Mouse (Mus musculus) cerebellum, adult 9-11 months (tissue): Measurements from ENCODE around the gene Kcnc3.

ENCODE experiments used
- DNase-seq: peaks from one replicate; pipeline ENCODE4 v3.0.0; 2022

Gene Kcnc3

DNA sequence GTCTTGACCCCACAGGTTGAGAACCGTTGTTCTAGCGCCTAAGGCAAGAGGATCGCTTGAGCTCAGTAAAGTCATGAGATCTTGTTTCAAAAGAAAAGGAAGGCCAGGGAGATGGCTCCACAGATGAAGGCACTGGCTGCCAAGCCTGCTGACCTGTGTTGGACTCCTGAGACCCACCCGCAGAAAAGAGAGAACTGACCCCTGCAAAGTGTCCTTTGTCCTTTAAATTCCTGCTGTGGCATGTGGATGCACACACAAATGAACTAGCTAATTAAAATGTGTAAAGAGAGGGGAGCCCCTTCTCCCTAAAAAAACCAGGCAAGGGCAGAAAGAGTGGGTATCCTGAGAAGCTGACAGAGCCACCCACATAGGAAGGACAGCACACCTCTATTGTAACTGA, 18.7 kb upstream of the Kcnc3 start:
- no peak for DNase-seq

DNA sequence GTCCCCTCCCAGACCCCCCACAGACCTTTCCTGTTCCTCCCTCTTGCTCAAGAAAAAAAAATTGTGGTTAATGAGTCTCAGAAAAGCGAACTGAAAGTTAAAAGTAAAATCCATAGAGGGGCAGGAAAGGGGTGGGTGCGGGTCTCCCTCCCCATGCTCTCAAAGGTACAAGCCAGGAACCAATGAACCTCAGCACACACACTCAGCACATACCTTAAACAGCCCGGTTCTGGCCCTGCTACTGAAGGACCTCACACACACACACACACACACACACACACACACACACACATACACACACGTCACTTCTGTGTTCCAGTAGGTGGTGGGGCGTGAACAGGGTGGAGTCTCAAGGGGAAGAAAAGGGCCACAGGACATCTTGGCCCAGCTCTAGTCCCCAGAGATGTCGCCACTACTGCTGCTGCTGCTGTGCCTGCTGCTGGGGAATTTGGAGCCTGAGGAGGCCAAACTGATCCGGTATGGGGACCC, 18.2 kb upstream of the Kcnc3 start, which contains the start of gene Napsa:
Gene Napsa, plus strand, starts transcription at position 168 of the 489 bp plus-strand sequence.
- DNase-seq: no peak

DNA sequence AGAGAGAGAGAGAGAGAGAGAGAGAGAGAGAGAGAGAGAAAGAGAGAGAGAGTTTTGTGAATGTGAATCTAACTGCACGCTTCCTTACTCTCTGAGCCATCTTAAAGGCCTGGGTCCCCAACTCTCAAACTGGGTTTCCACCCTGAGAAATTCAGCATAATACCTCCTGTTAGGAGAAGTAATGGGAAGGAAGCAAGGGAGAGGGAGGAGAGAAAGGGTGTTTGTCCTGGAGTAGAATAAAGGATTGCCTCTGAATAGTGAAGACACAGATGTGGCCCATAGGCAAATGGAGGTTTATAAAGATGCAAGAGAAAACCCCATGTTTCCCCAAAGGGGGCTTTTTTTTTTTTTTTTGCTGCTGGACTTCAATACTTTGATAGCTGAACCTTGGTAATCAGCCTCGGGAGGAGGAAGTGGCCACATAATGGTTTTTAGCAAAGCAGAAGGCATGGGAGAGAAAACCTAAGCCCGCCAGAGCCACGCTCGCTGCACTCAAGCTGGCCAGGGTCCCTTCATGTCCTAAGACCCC, 17.4 kb upstream of the Kcnc3 start:
- no peak for DNase-seq

DNA sequence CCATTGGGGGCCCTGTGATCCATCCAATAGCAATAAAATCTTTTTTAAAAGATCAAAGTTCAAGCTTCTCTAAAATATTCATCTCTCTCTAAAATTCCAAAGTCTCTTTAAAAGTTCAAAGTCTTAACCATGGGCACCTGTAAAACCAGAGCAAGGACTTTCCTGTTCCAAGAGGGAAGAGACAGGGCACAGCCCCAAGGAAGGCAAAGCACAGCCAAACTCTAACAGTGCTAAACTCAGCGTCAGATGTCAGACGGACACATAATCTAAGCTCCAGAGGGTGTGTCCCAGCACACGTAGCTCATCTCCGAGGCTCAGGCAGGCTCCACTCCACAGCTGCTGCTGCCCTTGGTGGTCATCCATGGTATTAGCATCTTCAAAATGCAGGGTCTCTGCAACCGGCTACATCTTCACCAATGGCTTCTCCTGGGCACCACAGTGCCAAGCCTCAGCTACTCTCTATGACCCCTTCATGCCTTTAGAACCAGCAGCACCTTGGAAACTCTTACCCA, 14.1 kb upstream of the Kcnc3 start:
- no peak for DNase-seq

DNA sequence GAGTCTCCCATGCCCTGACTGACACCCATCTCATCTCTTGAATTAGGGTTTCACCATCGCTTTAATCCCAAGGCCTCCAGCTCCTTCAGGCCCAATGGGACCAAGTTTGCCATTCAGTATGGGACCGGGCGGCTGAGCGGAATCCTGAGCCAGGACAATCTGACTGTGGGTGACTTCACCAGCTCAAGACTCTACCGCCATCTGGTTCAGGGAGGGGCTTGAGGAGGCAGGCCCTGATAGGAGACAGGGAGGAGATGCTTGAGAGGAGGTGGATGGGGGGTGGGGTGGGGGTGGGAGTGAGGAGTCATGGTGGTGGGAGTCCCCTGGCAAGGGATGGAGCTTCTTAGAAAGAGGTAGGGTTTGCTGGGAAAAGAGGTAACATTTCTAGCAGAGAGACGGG, 8.8 kb upstream of the Kcnc3 start:
- DNase-seq: no peak

DNA sequence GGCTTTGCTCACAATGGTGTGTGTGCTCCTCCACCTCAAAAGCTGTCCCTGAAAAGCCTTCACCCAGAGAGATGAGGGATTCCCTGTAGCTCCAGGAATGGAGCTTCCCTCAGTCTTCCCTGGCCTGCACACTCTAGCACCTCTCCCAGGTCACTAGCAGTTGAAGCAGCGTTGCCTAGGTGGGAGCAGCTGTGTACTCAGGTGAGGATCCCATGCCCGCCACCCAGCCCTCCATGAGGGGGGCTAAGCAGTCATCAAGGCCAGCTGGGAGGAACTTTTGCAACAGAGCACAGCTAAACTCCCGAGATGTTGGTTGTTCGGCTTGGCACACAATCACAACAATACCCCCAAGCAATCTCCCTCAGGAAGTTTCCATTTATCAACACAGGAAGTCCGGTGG, 7.8 kb upstream of the Kcnc3 start:
- no peak for DNase-seq

DNA sequence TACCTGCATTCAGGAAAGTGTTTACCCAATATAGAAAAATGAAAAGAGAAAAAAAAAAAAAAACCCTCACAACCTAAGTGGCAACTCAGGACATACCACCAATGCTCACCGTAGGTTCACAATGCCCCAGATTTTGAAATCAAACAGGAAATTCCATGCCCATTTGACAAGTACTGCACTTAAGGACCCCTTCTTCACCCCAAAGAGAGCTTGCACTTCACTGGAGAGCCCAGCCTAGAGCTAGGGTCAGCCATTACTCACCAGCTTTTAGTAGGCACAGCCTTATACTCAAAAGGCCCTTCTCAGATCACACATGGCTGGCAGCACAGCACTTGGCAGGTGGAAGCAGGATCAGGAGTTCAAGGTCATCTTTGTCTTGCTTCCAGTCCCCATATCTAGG, 7.3 kb upstream of the Kcnc3 start:
- DNase-seq: no peak

DNA sequence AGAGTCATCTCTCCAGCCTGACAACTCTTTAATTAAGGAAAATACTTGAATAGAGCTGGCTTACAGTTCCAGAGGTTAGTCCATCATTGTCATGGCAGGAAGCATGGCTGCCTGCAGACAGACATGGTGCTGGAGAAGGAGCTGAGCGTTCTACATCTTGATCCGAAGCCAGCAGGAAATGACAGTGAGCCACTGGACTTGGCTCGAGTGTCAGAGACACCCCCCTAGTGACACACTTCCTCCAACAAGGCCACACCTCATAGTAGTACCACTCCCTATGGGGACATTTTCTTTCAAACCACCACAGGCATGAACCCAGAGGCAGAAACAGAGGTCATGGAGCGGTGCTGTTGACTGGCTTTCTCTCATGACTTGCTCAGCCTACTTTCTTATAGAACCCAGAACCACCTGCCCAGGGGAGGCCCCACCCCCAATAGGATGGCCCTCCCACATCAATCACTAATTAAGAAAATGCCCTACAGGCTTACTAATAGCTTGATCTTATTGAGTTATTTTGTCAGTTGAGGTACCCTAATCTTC, 6.1 kb upstream of the Kcnc3 start:
- peak; percentile 53 for DNase-seq

DNA sequence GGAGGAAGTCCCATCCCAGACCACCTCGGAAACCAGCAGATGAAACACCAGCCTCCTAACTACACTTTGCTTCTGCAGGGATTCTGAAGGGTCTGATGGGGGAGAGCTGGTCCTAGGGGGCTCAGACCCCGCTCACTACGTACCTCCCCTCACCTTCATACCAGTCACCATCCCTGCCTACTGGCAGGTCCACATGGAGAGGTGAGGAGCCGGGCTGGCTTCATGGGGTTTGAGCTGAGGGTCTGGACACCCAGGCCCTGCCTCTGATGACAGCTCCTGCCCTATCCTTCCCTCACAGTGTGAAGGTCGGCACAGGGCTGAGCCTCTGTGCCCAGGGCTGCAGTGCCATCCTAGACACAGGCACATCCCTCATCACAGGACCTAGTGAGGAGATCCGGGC, 5.5 kb upstream of the Kcnc3 start:
- peak; percentile 53 for DNase-seq

DNA sequence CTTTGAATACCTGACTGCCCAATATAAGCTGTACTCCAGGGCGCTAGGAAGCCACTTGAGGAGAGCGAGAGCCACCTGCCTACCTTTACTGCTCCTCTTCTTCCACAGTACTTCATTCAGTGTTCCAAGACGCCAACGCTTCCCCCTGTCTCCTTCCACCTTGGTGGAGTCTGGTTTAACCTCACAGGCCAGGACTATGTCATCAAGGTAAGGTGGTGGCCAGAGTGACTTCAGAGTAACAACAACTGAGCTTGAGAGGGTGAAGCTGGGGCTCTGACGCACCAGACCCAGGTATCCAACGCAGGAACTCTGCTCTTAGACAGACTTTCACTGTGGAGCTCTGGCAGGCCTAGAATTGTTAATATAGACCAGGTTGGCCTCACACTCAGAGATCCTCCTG, 4.9 kb upstream of the Kcnc3 start:
- DNase-seq: peak; percentile 51

DNA sequence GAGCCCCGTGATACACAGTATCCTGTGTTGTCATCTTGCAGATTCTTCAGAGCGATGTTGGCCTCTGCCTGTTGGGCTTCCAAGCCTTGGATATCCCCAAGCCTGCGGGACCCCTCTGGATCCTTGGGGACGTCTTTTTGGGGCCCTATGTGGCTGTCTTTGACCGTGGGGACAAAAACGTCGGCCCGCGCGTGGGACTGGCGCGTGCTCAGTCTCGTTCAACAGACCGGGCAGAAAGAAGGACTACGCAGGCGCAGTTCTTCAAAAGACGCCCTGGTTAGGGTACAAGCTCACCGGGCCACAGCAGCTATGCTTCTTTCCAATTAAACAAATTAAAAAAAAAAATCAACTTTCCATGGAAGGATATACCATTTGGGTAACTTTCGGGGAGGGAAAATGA, 3.9 kb upstream of the Kcnc3 start:
- DNase-seq: peak; percentile 89

DNA sequence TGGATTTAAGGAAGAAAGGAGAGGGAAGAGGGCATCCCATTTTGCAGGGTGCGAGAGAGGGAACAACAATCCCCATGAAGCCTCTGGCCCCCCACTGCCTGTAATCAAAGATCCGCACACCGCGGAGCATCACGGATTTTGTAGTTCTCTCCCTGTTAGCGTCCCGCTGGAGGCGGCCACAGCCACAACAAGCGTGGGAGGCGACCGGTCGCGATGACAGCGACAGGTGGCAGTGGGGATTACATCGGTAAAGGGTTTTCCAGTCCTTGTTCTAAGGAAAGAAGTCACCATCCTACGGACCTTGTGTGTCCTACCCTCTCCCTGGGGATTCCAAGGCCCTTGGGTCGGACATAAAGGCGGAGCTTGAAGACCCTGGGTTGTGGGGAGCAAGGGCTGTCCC, 3.5 kb upstream of the Kcnc3 start:
- peak; percentile 92 for DNase-seq

DNA sequence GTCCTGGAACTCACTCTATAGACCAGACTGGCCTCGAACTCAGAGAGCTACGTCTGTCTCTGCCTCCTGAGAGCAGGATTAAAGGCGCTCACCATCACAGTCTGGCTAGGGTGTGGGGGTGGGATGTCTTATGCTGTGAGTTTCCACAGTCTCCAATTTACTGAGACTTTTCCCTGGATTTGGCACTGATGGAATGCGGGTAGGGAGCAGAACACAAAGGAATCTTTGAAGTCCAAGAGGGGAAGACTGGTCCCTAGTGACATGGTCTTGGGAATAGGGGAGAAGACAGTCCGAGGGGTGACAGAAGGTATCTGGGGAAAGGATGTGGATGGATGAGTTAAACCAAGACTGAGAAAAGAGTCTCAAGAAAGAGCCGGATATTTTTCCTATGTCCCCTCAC, 2.8 kb upstream of the Kcnc3 start:
- DNase-seq: peak; percentile 60

DNA sequence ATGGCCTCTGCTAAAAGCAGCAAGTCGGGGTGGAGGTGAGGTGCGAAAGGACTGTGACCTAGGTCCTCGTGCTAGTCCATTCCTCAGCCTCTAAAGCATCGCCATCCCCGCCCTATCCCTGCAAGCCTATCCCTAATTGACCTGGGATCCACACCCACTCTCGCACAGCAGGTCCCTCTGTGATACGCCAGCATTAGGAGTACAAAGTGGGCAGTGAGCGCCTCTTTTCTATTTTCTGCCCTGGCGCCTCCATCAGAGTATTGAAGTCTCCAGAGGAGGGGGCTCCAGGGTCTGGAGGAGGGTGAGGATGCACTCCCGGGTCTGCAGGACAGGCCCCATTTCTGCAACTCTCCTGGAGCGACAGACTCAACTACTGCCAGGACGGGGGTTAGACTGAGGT, 2.1 kb upstream of the Kcnc3 start:
- peak; percentile 79 for DNase-seq

DNA sequence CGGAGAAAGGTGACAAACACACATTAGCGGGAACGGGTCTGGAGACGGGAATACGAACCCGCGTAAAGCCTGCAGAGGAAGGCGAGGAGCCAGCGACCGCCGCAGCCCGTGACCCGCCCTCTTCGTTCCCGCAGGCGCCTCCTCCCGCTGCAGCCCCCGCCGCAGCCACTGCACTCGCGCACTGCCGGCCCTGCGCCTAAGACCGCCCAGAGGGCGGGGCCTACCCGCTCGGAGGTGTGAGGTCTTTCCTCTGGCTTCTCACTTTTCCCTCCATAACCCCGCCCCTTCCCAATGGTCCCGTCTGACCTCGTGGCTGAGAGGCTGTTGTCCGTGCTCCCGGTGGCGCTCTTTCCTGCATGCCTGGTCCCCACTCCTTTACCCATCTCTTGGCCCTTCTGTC, 1.3 kb upstream of the Kcnc3 start:
- DNase-seq: peak; percentile 99

DNA sequence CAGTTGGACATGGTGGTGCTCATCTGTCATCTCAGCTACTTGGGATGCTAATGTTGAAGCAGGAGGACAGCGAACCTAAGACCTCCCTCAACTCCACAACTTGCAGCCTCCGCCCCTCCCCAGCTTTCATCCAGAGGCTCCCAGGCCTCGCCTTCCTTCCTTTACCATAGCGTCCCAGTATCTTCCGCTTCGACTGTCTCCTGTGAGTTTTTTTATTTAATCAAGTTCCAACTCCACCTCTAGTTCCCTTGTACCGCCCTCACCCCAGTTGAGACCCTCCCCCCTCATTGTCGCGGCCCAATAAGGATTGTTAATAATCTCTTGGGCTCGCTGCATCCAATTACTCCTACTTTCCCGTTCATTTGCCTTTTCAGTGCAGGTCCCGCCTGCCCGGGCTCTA, 518 bp upstream of the Kcnc3 start:
- peak; percentile 82 for DNase-seq

DNA sequence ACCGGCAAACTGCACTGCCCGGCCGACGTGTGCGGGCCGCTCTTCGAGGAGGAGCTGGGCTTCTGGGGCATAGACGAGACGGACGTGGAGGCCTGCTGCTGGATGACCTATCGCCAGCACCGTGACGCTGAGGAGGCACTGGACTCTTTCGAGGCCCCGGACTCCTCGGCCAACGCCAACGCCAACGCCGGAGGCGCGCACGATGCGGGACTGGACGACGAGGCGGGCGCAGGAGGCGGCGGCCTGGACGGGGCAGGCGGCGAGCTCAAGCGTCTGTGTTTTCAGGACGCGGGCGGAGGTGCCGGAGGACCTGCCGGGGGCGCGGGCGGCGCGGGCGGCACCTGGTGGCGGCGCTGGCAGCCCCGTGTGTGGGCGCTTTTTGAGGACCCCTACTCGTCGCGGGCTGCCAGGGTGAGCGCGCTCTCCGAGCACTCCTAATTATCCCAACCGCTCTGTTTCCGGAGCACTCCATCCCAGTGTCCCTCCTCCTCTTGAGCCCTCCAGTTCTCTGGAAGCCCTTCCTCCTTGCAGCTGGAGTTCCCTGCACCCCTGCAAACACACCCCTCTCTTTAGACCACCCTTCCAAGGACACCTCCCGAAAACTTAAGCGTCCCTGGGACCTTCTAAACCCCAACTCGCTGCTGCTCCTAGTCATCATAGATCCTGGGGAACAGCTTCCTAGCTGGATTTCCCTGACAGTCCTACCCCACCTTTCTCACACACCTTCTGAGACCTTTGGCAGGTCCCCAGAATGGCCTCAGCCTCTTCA, 1.1 kb downstream of the Kcnc3 start:
- peak; percentile 81 for DNase-seq

DNA sequence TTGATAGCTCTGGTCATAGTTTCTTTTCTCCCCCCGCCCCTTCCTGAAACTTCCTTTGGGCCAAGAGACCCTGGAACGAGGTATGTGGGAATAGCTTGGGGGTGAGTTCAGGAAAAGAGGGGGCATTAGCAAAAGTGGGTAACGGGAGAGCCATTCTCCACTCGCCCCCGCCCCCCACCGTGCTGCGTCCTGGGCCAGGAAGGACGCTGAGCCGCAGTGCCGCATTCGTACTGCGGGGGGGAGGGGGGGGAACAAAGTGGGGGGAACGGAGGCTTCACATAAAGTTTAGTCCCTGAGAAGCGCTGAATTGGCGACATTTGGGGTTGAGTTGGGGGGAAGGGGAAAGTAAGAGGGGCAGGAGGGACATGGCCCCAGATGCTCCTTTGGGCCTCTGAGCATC, 2.6 kb downstream of the Kcnc3 start:
- DNase-seq: peak; percentile 76

DNA sequence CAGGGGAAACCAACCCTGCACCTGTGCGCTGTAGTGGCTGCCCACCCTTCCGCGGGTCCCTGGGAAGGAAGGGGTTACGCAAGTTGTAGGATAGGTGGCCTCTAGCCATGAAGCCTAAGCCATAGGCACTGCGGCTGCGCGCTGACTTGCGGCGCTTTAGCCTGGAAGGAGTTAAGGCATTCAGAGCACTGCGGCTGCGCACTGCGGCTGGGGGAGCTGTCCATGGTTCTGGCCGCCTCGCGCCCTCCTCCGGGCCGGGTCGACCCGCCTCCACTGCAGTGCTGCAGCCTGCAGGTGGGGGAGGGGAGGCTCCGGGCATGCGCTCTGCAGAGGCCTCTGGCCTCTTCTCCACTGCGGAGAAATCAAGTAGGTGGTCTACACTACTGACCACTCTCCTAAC, 3.3 kb downstream of the Kcnc3 start:
- DNase-seq: peak; percentile 98

DNA sequence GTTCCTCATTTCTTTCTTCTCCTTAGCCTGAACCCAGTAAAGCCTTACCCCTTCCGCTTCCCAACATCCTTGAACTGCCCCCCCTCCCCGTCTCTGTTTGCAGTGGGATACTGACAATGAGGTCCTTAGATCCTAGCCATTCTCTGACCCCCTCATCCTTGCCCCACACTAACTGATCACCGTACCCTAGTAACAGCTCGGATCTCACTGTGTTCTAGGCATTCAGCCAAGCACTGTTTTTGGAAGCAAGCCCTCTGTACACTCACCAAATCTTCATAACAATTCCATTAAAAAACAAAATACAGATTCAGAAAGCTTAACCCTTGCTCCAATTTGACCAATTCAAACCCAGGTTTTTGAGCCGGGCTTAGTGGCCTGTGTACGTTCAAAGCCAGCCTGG, 3.8 kb downstream of the Kcnc3 start:
- DNase-seq: peak; percentile 90

DNA sequence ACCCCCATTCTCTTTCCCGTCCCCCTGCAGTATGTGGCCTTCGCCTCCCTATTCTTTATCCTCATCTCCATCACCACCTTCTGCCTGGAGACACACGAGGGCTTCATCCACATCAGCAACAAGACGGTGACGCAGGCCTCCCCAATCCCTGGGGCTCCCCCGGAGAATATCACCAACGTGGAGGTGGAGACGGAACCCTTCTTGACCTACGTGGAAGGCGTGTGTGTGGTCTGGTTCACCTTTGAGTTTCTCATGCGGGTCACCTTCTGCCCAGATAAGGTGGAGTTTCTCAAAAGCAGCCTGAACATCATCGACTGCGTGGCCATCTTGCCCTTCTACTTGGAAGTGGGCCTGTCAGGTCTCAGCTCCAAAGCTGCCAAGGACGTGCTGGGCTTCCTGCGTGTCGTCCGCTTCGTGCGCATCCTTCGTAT, 4.7 kb downstream of the Kcnc3 start:
- peak; percentile 66 for DNase-seq

DNA sequence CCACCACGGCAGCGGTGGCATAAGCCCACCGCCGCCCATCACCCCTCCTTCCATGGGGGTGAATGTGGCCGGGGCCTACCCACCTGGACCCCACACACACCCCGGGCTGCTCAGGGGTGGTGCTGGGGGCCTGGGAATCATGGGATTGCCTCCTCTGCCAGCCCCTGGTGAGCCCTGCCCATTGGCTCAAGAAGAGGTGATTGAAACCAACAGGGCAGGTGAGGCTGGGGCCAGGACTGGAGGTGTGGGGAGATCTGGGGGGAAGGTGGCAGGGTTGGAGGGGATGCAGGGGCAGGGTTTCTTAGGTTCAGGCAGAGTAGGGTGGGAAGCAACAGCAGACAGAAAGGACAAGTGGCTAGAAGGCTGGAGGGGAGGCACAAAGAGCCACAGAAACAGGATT, 5.6 kb downstream of the Kcnc3 start:
- peak; percentile 64 for DNase-seq

DNA sequence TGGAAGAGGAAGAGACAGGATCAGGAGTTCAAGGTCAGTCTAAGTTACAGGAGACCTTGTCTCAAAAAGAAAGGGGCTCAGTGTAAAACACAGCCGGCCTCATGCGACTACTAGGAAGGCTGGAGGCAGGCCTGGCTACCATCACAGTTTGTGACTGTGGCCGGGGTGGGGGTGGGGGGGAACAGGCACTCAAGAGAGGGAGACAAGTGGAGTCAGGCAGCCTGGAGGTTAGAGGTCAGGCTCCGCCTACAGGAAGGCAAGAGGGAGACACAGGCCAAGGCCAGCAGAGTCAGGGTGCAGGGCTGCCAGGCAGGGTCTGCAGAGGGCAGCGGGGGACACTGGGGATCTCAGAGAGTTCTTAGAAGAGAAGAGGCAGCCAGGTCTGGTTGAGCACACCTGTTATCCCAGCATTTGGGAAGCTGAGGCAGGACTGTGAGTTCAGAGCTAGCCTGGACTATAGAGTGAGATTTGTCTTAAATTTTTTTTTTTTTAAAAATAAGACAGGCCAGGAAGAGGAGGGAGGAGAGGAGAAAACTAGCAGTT, 6.6 kb downstream of the Kcnc3 start:
- DNase-seq: peak; percentile 64

DNA sequence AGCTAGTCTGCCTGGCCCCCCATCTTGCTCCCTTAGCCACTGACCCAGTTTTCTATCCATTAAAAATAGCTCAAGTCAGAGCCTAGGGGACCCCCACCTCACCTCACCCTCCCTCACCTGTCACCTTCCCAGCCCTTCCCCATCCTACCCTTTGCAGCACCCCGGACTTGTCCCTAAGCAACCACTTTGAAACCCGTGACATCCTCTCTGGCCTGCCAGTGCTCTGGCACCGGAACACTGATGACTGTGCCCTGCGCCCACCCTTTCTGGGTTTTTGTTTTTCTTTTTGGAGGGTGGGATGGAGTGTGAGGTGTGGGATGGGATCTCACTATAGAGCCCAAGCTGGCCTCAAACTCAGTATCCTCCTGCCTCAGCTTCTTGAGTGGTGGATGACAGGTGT, 7.2 kb downstream of the Kcnc3 start:
- DNase-seq: peak; percentile 54
